Mouse (Mus musculus) T-cell, adult 2 months (primary cell): ENCODE data around the gene Sec16b.

Source experiments
- DNase-seq: peaks from one replicate; pipeline ENCODE4 v3.0.0; 2022; ENCODE audit warnings: low spot score

Sec16b gene

DNA sequence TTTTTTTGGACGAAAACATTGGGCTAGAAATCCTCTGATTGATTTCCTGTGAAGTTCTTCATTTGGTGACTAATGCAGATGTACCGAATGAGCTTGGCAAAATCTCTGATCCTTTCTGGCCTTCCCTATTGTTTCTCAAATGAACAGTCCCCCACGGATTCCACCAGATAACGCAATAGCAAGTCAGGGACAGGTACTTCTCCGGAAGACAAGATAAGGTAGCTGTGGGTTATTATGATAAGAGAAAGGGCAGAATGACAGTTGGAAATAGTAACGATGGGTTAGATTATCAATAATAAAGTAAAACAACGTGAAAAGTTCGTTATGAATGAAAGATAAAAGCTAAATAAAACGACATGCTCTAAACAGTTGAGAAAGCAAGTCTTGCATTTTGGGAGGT, 7.0 kb downstream of the Sec16b start:
- DNase-seq: no peak

DNA sequence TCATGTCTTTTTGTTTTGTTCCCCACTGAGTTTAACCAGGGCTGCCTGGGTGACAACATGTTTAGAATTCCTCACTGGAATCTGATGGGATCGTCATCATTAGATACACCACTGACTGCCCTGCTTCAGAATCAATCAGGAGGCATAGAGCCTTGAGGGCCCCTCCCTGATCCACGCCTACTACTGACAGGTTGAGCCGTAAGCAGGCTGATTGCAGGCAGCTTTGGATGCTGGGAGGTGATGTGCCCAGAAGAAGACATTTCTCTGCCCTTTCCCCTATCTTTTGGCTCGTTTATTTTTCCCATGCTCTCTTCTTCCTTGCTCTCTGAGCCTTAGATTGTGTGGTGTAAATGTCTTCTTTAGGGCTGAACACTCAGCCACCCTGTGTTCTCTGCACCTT, 7.8 kb downstream of the Sec16b start:
- DNase-seq: no peak

GRCm38 (mm10) chr1:157516838-157517808, 10.6 kb downstream of the Sec16b start:
- DNase-seq: no peak

DNA sequence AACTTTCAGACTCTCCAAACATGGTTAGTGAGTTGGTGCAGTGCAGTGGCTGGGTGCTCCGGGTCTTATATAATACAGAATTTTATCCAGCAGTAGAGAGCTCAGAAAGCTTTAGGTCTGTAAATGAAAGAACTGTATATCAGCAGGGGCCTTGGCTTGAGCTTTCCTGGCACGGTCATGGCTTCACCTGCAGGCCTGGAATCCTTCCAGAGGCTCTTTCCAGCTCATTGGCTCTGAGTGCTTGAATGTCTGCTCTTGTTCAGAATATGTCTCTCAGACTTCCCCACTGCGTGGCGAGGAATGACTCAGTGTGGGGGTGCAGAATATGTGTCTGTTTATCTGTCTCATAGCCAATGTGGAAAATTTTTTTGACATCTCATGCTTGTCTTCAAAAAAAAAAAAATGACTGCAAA, 11.6 kb downstream of the Sec16b start:
- no peak for DNase-seq

- DNase-seq: no peak
These were observed 12.9 kb downstream of the Sec16b start for GRCm38 (mm10) chr1:157519396-157519795.

DNA sequence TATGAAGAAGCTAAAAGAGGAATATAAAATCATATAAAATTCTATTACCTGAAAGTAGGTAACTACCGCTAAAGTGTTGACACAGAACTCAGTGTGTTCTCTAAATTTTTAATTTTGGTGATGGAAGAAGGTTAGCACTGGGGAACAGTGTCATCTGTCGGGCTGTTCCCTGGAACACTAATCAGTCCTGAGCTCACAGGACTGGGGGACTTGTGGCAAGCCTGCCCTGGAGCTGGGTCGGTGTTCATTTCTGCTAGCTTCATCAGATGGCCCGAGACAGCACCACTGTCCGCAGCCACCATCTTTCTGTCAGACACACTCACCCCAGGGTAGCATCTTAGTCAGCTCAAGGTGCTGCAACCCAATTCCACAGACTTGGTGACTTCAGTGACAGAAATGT, 15.8 kb downstream of the Sec16b start:
- DNase-seq: no peak

DNA sequence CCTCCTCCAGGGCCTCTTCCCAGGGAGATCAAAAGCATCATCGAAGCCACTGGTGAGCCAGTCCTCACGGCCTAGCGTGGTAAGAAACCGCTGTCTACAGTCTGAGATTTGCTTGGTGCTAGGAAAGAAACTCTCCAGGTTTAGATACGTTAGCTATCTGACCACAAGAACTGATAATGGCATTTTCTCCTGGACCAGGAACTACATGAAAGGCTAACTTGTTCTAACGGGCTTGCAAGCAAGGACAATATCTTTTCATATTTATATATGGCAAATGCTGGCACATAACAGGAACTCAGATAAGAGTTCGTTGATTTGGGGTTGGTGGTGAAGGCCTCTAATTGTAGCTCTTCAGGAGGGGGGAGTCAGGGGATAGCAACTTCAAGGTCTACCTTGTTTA, 18.2 kb downstream of the Sec16b start:
- DNase-seq: no peak

- DNase-seq: no peak
These were observed 19.3 kb downstream of the Sec16b start for GRCm38 (mm10) chr1:157525692-157526354.

DNA sequence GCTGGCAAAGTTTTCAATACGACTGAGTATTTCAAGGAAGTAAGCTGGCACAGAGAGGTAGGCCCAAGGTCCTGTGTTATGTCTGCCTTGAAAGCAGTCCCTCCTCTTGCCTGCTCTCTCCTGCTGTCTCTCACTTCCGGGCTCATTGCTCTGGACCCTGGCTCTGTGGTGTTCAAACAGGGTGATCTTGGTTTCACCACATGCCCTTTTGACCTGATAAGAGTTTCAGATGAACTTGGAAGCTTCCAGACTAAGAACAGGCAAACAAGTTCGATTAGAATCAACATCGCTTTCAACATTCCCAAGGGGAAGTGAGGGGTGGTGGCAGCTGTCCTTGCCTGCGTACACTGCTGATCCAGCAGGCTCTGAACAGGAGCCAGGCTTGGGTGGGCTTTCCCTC, 20.1 kb downstream of the Sec16b start:
- no peak for DNase-seq

GRCm38 (mm10) chr1:157532826-157533460, 26.4 kb downstream of the Sec16b start:
- no peak for DNase-seq

GRCm38 (mm10) chr1:157535571-157535970, 29.0 kb downstream of the Sec16b start:
- no peak for DNase-seq

DNA sequence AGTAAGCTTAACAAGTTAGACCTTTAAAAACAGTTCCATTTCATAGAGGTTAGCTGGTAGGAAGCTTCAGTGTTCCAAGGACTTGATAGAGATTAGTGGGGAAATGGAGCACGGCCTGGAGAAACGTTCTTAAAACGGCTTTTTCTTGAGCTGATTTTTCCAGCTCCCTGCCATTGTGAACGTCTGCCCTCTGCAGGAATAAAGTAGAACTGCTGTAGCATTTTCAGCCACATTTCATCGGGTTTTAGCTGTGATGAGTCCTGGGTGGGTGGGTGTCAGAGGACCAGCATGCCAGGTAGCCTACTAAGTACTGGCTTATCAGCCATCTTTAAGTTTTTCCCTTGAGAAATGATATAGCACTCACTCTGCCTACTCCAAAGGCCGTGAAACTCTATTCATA, 29.9 kb downstream of the Sec16b start:
- no peak for DNase-seq

- DNase-seq: no peak
These were observed 31.1 kb downstream of the Sec16b start for GRCm38 (mm10) chr1:157537636-157538035.

GRCm38 (mm10) chr1:157545056-157545455, 38.5 kb downstream of the Sec16b start:
- no peak for DNase-seq

- DNase-seq: no peak
These were observed 41.1 kb downstream of the Sec16b start for GRCm38 (mm10) chr1:157547658-157548057.

DNA sequence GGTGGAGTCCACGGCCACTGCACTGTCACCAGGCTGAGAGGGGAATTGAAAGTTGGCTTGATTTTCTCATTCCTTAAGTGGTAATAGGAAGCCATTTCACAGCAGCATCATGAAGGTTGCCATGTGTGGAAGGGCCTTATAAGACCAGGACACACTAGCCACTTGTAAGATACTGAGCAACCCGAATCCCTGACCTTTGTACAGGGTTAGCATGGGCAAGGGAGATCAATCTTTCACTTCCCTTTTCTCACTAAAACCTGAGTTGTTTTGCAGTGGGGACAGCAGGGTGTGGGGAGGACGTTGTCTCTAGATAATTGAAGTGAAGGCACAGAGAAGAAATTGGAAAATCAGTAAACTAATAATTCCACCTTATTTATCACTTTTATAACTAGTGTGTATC, 43.2 kb downstream of the Sec16b start:
- DNase-seq: no peak

GRCm38 (mm10) chr1:157552749-157553451, 46.4 kb downstream of the Sec16b start:
- DNase-seq: peak; percentile 47

DNA sequence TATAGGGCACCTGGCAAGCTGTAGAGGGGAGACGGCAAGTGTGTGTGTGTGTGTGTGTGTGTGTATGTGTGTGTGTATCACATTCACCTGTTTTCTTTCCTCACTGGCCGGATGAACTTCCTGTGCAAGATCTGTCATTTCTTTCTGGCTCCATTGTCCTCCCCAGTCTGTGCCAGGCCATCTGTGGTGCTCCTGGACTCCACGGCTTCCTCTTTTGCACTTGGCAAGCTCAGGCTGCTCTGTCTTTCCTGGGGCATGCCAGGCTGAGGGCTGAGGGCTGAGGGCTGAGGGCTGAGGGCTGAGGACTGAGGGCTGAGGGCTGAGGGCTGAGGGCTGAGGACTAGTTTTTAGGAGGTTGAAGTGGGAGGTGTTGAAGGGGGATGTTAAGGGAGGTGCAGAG, 47.6 kb downstream of the Sec16b start:
- DNase-seq: no peak

GRCm38 (mm10) chr1:157554686-157555530, 48.4 kb downstream of the Sec16b start:
- DNase-seq: no peak

DNA sequence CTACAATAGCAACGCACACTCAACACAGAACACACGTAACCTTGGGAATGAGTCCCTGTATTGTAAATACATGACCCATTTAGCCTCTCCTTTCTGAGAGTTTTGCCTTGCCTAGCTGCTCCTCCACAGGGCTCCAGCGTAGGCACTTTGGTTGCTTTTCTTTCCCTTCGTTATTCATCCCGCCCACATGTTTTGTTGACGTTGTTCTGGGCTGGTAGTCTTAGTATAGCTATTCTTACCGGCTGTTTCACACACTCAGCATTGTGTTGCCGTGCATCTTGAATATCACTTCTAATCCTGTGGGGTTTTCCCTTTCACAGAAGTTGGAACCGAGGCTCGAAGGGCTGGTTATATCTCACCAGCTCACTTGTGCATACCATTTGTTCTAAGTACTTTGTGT, 49.2 kb downstream of the Sec16b start:
- no peak for DNase-seq

GRCm38 (mm10) chr1:157556439-157556838, 49.9 kb downstream of the Sec16b start:
- DNase-seq: no peak
